ENCODE assay signal across 10 mouse cellular contexts in the genomic region with DNA sequence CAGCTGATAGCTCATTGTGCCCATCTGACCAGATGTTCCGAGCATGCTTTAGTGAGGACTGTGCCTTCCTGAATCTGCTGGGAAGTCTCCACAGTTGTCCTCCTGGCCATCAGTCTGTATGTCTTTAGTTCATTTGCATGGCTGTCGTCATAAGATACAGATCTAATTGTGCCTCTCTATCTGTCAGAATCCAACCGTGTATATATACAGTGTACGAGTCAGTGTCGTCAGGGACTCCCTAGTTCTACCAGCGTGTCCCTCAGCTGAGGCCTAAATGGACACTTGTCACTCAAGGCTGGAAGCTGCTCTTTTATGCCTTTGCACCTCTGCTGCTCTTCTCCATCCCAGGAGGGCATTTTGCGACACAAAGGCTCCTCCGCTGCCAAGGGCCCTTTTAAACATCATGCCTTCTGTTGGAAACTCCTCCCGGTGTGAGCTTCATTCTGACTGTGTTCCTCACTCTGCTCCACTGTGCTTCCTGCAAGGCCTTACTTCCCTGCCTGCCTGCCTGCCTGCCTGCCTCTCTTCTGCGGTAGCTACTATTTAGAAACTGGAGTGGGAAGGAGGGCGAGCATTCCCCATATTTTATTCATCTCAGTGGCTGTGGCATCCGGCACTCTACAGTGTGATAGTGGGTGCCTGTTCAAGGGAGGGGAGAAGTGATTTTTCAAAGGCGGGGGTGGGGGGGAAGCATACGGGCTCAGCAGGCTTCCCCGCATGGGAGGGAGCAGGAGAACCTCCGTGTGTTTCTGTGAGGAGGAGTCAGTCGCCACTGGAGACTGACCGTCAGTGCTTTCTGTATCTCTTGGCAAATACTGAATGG. TPM values are rescaled to one million over a fixed set of nuclear protein-coding genes. Genes with fewer than 3 reads are reported as not detected.
DNase-seq lines count a peak whose midpoint lies in the region; ATAC-seq and TF ChIP-seq lines count a peak whose summit lies in the region.
"Had no signal": no experiment of that assay in that cellular context is flagged by ENCODE, and none has a peak within 500 bp of the region (broad histone marks: within the 10 kb centered on the region; RNA-seq: fewer than 3 reads in every experiment).

No protein-coding gene starts in this region.

- WGBS in heart, embryonic 14.5 days: 36% methylated on average over 18 of the region's 18 CpGs
- 29% methylated on average over 18 of the region's 18 CpGs for WGBS in embryonic facial prominence, embryonic 11.5 days
- WGBS in liver, embryonic 13.5 days (ENCODE audit: insufficient replicate concordance): 45% methylated on average over 18 of the region's 18 CpGs

- TF ChIP-seq POLR2A in CH12.LX (IDR thresholded peaks at IDR 0.05; ENCODE audit: low read depth, low read length): no peak

- H3K27me3 ChIP-seq in heart, embryonic 14.5 days (ENCODE audit: control insufficient read depth, insufficient read depth, low read length): no peaks in the 10 kb centered on the region; the same call in 1 of the 2 replicates
- no peaks in the 10 kb centered on the region for H3K27me3 ChIP-seq in CH12.LX (replicated peaks)
- no peaks in the 10 kb centered on the region for H3K27me3 ChIP-seq in embryonic facial prominence, embryonic 11.5 days (ENCODE audit: control insufficient read depth, insufficient read depth, low read length)
- H3K27me3 ChIP-seq in liver, embryonic 13.5 days: no peaks in the 10 kb centered on the region
- H3K27me3 ChIP-seq: embryonic facial prominence, embryonic 15.5 days had no signal

- peak overlapping the region; percentile 72 for H3K4me2 ChIP-seq in heart, embryonic 14.5 days (ENCODE audit: low read length)
- H3K4me2 ChIP-seq in CH12.LX (ENCODE audit: insufficient read depth, low read depth, poor library complexity, severe bottlenecking): peak overlapping the region; percentile 62
- no peak overlapping the region for H3K4me2 ChIP-seq in embryonic facial prominence, embryonic 11.5 days (ENCODE audit: low read depth, low read length)
- 0 out of 2 replicates have a peak overlapping the region, but pooled peaks have one; percentile 14 for H3K4me2 ChIP-seq in liver, embryonic 13.5 days
- H3K4me2 ChIP-seq: embryonic facial prominence, embryonic 15.5 days had no signal

- no peak for TF ChIP-seq EP300 in CH12.LX (IDR thresholded peaks at IDR 0.05; ENCODE audit: low read length)

- peak overlapping the region; percentile 46 for H3K9ac ChIP-seq in heart, embryonic 14.5 days (ENCODE audit: low read length)
- peak overlapping the region; percentile 23 for H3K9ac ChIP-seq in CH12.LX (ENCODE audit: insufficient read depth, low read depth)
- no peak overlapping the region for H3K9ac ChIP-seq in embryonic facial prominence, embryonic 11.5 days (replicated peaks; ENCODE audit: low read length)
- no peak overlapping the region for H3K9ac ChIP-seq in liver, embryonic 13.5 days
- H3K9ac ChIP-seq: embryonic facial prominence, embryonic 15.5 days had no signal

- H3K36me3 ChIP-seq in heart, embryonic 14.5 days (ENCODE audit: control insufficient read depth, insufficient read depth, low read length): no peaks in the 10 kb centered on the region
- peaks cover 0 to 2% of the 10 kb centered on the region in 2 experiments for H3K36me3 ChIP-seq in CH12.LX (replicated peaks in 1 of 2; ENCODE audit: control insufficient read depth in 1 of 2, insufficient read depth in 1 of 2, low read length in 1 of 2)
- H3K36me3 ChIP-seq in embryonic facial prominence, embryonic 11.5 days (replicated peaks; ENCODE audit: control insufficient read depth, insufficient read depth, low read depth, low read length): no peaks in the 10 kb centered on the region
- no peaks in the 10 kb centered on the region for H3K36me3 ChIP-seq in liver, embryonic 13.5 days
- H3K36me3 ChIP-seq: embryonic facial prominence, embryonic 15.5 days had no signal

- dilution Hi-C loops in CH12.LX (cut with MboI; ENCODE audit: extremely low pct_ligation_motif_present, extremely low pct_unique_long_range_greater_than_20kb, low sequenced_read_pairs): no loop called here

- ATAC-seq in heart, embryonic 14.5 days (ENCODE audit: insufficient number of reproducible peaks, insufficient read depth, low FRiP score, low read depth): no peak
- peak; percentile 52; the same call in 1 of the 2 replicates for ATAC-seq in embryonic facial prominence, embryonic 11.5 days (replicated peaks; ENCODE audit: insufficient number of reproducible peaks, low FRiP score, low TSS enrichment, low read depth)
- ATAC-seq in liver, embryonic 13.5 days (ENCODE audit: low read depth): no peak
- no peak; the same call in 1 of the 2 replicates for ATAC-seq in granulocyte monocyte progenitor cell, adult 5-6 weeks (replicated peaks; ENCODE audit: poor library complexity, severe bottlenecking)
- no peak for ATAC-seq in CD4-positive, CD25-positive, alpha-beta regulatory T cell, adult 4 months

- DNase-seq in heart, postnatal 4 days: no peak
- DNase-seq in CH12.LX (ENCODE audit: extremely low read depth): no peak
- DNase-seq in embryonic facial prominence, embryonic 11.5 days (ENCODE audit: low spot score): no peak
- no peak for DNase-seq in liver, embryonic 13.5 days
- no peak for DNase-seq in thymus, postnatal 10 days (ENCODE audit: low spot score in 2 of 2)

- H3K27ac ChIP-seq in heart, embryonic 14.5 days (replicated peaks in 1 of 2; ENCODE audit: control insufficient read depth in 1 of 2, insufficient read depth in 1 of 2, low read depth in 2 of 2, low read length in 2 of 2): no peak overlapping the region
- H3K27ac ChIP-seq in CH12.LX (ENCODE audit: insufficient read depth, low read depth): no peak overlapping the region
- no peak overlapping the region for H3K27ac ChIP-seq in embryonic facial prominence, embryonic 11.5 days (replicated peaks; ENCODE audit: low read depth, low read length)
- no peak overlapping the region for H3K27ac ChIP-seq in liver, embryonic 13.5 days
- H3K27ac ChIP-seq: embryonic facial prominence, embryonic 15.5 days had no signal

- no peak for TF ChIP-seq RAD21 in CH12.LX (IDR thresholded peaks at IDR 0.05; ENCODE audit: low read depth, low read length)

- peak overlapping the region; percentile 34 to 39 for H3K4me3 ChIP-seq in heart, embryonic 14.5 days (ENCODE audit: control insufficient read depth in 1 of 2, insufficient read depth in 1 of 2, low read depth in 1 of 2, low read length in 2 of 2)
- H3K4me3 ChIP-seq in CH12.LX (replicated peaks in 1 of 3; ENCODE audit: low read depth in 2 of 3, low read length in 2 of 3, poor library complexity in 1 of 3): peak overlapping the region in 1 of 3 experiments; percentile 12
- no peak overlapping the region for H3K4me3 ChIP-seq in embryonic facial prominence, embryonic 11.5 days (ENCODE audit: low read depth, low read length)
- no peak overlapping the region for H3K4me3 ChIP-seq in liver, embryonic 13.5 days (replicated peaks)
- H3K4me3 ChIP-seq: embryonic facial prominence, embryonic 15.5 days had no signal

- in situ Hi-C loops in CH12.LX (cut with MboI; ENCODE audit: low pct_ligation_motif_present, low pct_unique_long_range_greater_than_20kb, low sequenced_read_pairs): loop anchor here (25.0 kb wide), 2 partner anchors 317 to 617 kb away; a partner anchor contains a TSS

- H3K4me1 ChIP-seq in heart, embryonic 14.5 days (ENCODE audit: control insufficient read depth in 2 of 2, insufficient read depth in 2 of 2, low read length in 2 of 2): peaks cover 5 to 6% of the 10 kb centered on the region in 2 experiments; a peak in 1 of 4 replicates
- H3K4me1 ChIP-seq in CH12.LX (ENCODE audit: control insufficient read depth in 1 of 2, insufficient read depth in 2 of 2): peaks cover 8 to 29% of the 10 kb centered on the region in 2 experiments; a peak in 3 of 4 replicates
- no peaks in the 10 kb centered on the region for H3K4me1 ChIP-seq in embryonic facial prominence, embryonic 11.5 days (ENCODE audit: control insufficient read depth, insufficient read depth, low read length)
- no peaks in the 10 kb centered on the region for H3K4me1 ChIP-seq in liver, embryonic 13.5 days (replicated peaks)
- H3K4me1 ChIP-seq: embryonic facial prominence, embryonic 15.5 days had no signal

- no peaks in the 10 kb centered on the region for H3K9me3 ChIP-seq in heart, embryonic 14.5 days (ENCODE audit: control insufficient read depth, low read length)
- H3K9me3 ChIP-seq in CH12.LX (replicated peaks; ENCODE audit: low read length): no peaks in the 10 kb centered on the region
- no peaks in the 10 kb centered on the region for H3K9me3 ChIP-seq in embryonic facial prominence, embryonic 11.5 days (replicated peaks; ENCODE audit: control insufficient read depth, low read length)
- no peaks in the 10 kb centered on the region for H3K9me3 ChIP-seq in liver, embryonic 13.5 days (replicated peaks)
- H3K9me3 ChIP-seq: embryonic facial prominence, embryonic 15.5 days had no signal

- no peaks in the 10 kb centered on the region; the same call in 1 of the 2 replicates for H3K79me2 ChIP-seq in CH12.LX (replicated peaks; ENCODE audit: control insufficient read depth, extremely low read depth, insufficient read depth, poor library complexity, severe bottlenecking)

- TF ChIP-seq CTCF in CH12.LX (conservative IDR thresholded peaks at IDR 0.05 in 1 of 2, IDR thresholded peaks at IDR 0.05 in 1 of 2; ENCODE audit: low read depth in 2 of 2, low read length in 2 of 2): no peak

TF ChIP-seq in CH12.LX, 34 proteins besides CTCF, POLR2A, EP300 and RAD21 (continues in another document):
- TF ChIP-seq MAZ (IDR thresholded peaks at IDR 0.05; ENCODE audit: low read depth, low read length) (no peak), ELF1 (IDR thresholded peaks at IDR 0.05; ENCODE audit: low read depth, low read length) (no peak), PAX5 (IDR thresholded peaks at IDR 0.05; ENCODE audit: low read length) (no peak), MAX (IDR thresholded peaks at IDR 0.05; ENCODE audit: low read length) (no peak), POLR2AphosphoS2 (IDR thresholded peaks at IDR 0.05; ENCODE audit: low read depth, low read length) (no peak), MAFK (IDR thresholded peaks at IDR 0.05; ENCODE audit: insufficient replicate concordance, low read length) (no peak), MXI1 (IDR thresholded peaks at IDR 0.05; ENCODE audit: low read depth, low read length) (no peak), CHD2 (IDR thresholded peaks at IDR 0.05; ENCODE audit: low read length) (no peak), ZMIZ1 (IDR thresholded peaks at IDR 0.05; ENCODE audit: low read depth, low read length) (no peak)

RNA-seq across cellular contexts. Expression of a gene that starts 29.6 kb away (rescaled TPM):
- polyA plus RNA-seq in heart, embryonic 14.5 days (2014; fragmentation: Nextera tagmentation; extraction: Ambion mirVana): 0.55 and 0.70 TPM in 2 replicates
- total RNA-seq in heart, postnatal 4 days (2021): under 1 TPM; 0.31 to 0.45 TPM
- total RNA-seq in CH12.LX (2012; rRNA removed) (13.1 and 15.0 TPM in 2 replicates), CH12.LX (2014; rRNA removed) (14.8 and 15.9 TPM in 2 replicates)
- 8.2 and 13.6 TPM in 2 replicates for polyA plus RNA-seq in CH12.LX (2012; ENCODE audit: insufficient read length, low read depth)
- polyA plus RNA-seq in embryonic facial prominence, embryonic 11.5 days (2014; fragmentation: Nextera tagmentation; extraction: Ambion mirVana): 4.3 and 5.6 TPM in 2 replicates
- 0.13 and 0.21 TPM in 2 replicates for polyA plus RNA-seq in liver, embryonic 13.5 days (2015; fragmentation: Nextera tagmentation; extraction: Ambion mirVana)
- 4.7 and 10.5 TPM in 2 replicates for total RNA-seq in granulocyte monocyte progenitor cell, adult 5-6 weeks (2014; fragmentation: Nextera tagmentation)
- 3.1 and 8.2 TPM in 2 replicates for total RNA-seq in granulocyte monocyte progenitor cell, adult 5-6 weeks (2017)
- polyA plus RNA-seq in CD4-positive, CD25-positive, alpha-beta regulatory T cell, adult 4 months (2017; shearing (Covaris generic)): 10 to 100 TPM; 10.2 to 20.0 TPM
- total RNA-seq: MEL had no signal

Comparison
In these comparisons a context has a peak if more than half of its experiments do, and no peak if none do; other contexts are left out.
1. H3K4me3 ChIP-seq: peak in heart, embryonic 14.5 days (2 of 2); none in embryonic facial prominence, embryonic 11.5 days (single experiment) and liver, embryonic 13.5 days (single experiment).
2. H3K9ac ChIP-seq: peak in heart, embryonic 14.5 days (single experiment) and CH12.LX (single experiment); none in embryonic facial prominence, embryonic 11.5 days (single experiment) and liver, embryonic 13.5 days (single experiment).